Mouse (Mus musculus): ENCODE data around the gene Cstb.
"Not testable (repeated sequence)": the region's sequence is repeated elsewhere in the genome, so short reads cannot be mapped to it uniquely, and the experiment has no call there.

Gene Cstb

GRCm38 (mm10) chr10:78425181-78426041 is at the start of gene Cstb:
Gene Cstb (plus strand): TSS chr10:78425669.
- ATAC-seq (ENCODE audit: low TSS enrichment) = peak; percentile 93

DNA sequence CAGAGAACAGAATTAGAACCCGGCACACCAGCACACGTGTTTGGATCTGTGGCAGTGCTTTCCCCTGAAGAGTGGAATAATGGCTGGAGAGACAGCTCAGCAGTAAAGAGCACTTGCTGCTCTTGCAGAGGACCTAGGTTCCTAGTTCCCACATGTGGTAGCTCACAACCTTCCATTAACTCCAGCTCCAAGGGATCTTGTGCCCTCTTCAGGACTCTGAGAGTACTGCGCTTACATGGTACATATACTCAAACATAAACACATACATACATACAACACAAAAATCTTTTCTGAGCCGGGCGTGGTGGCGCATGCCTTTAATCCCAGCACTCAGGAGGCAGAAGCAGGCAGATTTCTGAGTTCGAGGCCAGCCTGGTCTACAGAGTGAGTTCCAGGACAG is 47.0 kb upstream of the Cstb start:
- ATAC-seq (ENCODE audit: low TSS enrichment) = no peak

GRCm38 (mm10) chr10:78383567-78383966 is 41.9 kb upstream of the Cstb start:
- no peak for ATAC-seq (ENCODE audit: low TSS enrichment)

GRCm38 (mm10) chr10:78385520-78385919 is 39.9 kb upstream of the Cstb start:
- ATAC-seq (ENCODE audit: low TSS enrichment) = peak; percentile 77

- ATAC-seq (ENCODE audit: low TSS enrichment) = peak; percentile 66
These were observed 37.1 kb upstream of the Cstb start for GRCm38 (mm10) chr10:78388216-78388980.

- ATAC-seq (ENCODE audit: low TSS enrichment) = no peak
These were observed 34.4 kb upstream of the Cstb start for GRCm38 (mm10) chr10:78390982-78391470.

DNA sequence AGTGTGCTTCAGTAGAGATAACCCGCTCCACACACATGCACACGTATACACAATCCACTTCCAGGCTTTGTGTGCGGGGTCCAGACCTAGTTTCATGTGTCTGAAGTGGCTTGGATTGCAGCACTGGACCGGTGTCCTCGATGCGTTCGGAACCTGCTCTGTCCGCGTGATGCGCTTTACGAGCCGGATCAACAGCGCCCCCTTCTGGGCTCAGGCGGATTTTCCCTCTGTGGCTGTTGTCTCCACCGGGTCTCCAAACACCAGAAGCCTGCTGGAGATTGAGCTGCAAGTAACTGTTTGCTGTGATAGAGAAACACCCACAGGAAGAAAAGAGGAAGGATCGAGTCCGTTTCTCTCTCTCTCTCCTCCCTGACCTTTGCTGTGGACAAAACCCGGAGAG is 33.4 kb upstream of the Cstb start:
- peak; percentile 5; the same call in 1 of the 2 replicates for ATAC-seq (ENCODE audit: low TSS enrichment)

GRCm38 (mm10) chr10:78395377-78395776 is 30.1 kb upstream of the Cstb start:
- ATAC-seq (ENCODE audit: low TSS enrichment) = no peak

GRCm38 (mm10) chr10:78395819-78396624 is 29.4 kb upstream of the Cstb start:
- ATAC-seq (ENCODE audit: low TSS enrichment) = peak; percentile 93

- ATAC-seq (ENCODE audit: low TSS enrichment) = 0 out of 2 replicates have a peak, but pooled peaks have one; percentile 6
These were observed 28.9 kb upstream of the Cstb start for GRCm38 (mm10) chr10:78396625-78396885.

GRCm38 (mm10) chr10:78399090-78399657 is 26.3 kb upstream of the Cstb start:
- 0 out of 2 replicates have a peak, but pooled peaks have one; percentile 7 for ATAC-seq (ENCODE audit: low TSS enrichment)

DNA sequence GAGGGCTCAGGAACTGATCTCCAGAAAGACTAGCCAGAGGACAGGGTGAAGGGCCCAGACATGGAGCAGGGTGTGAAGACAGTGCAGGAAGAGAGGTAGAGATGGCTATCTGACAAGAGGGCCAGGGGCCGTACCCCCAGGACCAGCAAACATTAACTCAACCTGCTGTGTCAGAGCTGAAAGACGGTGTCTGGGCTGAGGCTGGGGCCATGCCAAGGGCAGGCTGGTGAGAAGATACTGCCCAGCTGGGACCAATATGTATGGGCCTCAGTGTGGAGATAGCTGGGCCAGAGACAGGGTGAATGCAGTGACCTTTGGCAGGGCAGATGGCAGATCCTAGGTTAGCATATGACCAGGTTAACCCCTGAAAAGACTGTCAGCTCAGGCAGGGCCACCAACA is 24.3 kb upstream of the Cstb start:
- ATAC-seq (ENCODE audit: low TSS enrichment) = no peak

DNA sequence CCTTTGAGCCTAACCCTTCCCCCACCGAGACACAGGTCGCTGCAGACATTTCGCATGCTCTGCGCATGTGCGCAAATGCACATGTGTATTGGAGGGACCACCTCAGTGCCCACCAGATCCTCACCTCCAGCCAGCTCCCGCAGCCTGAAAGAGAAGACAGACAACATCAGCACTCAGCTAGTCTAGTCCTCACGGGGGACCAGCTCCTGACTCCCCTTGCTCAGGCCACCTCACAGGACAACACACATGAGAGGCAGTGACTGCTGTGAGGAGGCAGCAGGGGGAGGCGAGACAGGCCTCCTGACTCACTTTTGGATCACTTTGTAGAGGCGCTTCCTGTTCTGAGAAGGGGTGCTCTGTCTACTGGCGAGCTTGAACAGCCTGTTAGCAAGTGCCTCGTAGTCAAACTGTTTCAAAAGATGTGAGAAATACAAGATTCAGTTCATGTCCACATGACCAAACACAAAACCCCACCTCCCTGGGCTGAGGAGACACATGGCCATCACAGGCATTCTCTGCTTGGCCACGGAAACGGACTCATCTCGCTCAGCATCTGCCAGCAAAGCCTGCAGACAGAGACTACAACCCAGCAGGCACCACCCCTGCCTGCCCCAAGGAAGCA is 23.1 kb upstream of the Cstb start:
- ATAC-seq (ENCODE audit: low TSS enrichment) = no peak

DNA sequence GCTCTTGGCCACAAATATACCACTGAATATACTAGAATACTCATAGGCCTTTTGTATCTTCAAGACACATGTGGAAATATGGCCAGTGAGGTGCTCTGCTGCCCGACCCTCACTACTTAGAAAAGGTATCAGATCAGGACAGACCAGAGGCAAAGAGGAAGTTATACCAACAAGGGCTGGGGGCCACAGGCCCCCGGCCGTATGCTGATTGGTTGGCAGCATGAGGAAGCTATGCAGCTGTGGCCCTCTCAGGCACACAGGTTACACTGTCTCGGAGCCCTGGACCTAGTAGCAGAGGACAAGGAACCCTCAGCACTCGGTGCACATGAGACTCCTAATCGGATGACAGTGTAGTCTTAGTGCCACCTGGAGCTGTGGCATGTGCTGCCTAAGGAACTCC is 19.3 kb upstream of the Cstb start:
- ATAC-seq (ENCODE audit: low TSS enrichment) = no peak

GRCm38 (mm10) chr10:78407132-78407531 is 18.3 kb upstream of the Cstb start:
- no peak for ATAC-seq (ENCODE audit: low TSS enrichment)

DNA sequence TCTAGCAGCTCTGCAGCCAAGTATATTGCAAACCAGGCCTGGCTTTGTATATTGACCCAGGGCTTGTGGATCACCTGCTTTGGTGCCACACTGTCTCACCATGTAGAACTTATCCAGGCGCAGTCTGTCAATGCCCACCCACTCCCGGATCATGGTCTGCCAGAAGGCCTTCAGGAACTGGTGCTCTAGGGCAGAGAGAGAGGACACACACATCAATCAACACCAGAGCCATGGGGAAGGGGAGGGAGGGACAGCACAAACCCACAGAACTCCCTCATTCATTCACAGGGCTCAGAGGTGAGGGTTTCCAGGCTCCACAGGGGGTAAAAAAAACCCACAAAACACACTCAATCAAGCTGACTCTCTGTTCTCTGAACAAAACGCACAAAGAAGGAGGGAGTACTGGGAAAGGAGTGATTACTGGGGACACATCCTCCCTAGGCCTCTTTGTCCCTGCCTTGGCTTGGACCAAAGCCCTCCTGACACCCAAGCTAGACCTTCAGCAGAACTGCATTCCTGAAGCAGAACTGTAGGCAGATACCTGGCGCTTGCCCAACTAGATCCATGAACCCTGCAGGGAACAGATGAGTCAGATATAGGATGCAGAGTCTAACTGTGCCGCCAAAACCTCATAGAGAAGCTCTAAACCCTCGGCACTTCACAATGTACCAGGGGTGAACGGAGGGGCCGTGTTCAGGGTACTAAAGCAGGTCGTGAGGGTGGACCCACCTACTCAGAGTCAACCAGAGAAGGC is 16.3 kb upstream of the Cstb start:
- no peak for ATAC-seq (ENCODE audit: low TSS enrichment)

DNA sequence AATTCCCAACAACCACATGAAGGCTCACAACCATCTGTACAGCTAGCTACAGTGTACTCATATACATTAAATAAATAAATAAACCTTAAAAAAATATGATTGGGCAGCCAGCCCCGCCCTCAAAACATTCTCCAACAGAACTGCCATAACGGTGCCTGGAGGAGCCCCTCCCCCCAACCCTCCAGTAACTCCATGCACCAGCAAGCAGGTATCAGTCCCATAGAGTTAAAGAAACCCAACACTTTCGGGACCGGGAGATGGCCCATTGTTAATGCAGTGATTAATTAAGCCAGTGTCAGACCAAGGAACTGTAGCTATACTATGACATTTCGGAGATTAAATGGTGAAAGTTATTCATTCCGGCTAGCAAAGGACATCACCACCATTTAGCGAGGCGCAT is 13.6 kb upstream of the Cstb start:
- no peak for ATAC-seq (ENCODE audit: low TSS enrichment)

GRCm38 (mm10) chr10:78412319-78413151 is 12.9 kb upstream of the Cstb start, which contains the start of gene Rrp1:
Gene Rrp1 (minus strand): TSS chr10:78413043.
- peak; percentile 96 for ATAC-seq (ENCODE audit: low TSS enrichment)

DNA sequence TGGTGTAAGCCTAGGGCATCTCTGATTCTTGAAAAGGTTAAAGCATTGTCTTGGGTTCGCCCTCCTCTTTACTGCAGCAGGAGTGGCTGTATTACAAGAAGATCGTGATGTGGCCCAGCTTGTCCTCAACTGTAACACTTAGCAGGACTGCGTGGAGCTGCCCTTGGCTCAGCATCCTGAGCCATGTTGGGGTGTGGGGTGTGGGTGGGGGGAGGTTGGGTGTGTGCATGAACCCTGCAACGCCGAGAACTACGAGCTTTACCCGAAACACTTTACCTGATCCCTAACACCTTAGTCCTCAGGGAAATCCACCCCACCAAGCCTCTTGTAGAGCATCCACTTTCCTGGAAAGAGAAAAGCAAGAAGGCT is 12.3 kb upstream of the Cstb start:
- no peak; the same call in 1 of the 2 replicates for ATAC-seq (ENCODE audit: low TSS enrichment)

GRCm38 (mm10) chr10:78414936-78415335 is 10.5 kb upstream of the Cstb start:
- ATAC-seq (ENCODE audit: low TSS enrichment) = not testable (repeated sequence)

All from frontal cortex, adult (tissue).